Mouse (Mus musculus): ENCODE measurements at regions not wholly inside any gene's neighbourhood (a gene's known extent, or its start where the extent isn't known, plus 50 kb on each side); places are given as distances from the start of the nearest gene placed in this dataset.

DNA sequence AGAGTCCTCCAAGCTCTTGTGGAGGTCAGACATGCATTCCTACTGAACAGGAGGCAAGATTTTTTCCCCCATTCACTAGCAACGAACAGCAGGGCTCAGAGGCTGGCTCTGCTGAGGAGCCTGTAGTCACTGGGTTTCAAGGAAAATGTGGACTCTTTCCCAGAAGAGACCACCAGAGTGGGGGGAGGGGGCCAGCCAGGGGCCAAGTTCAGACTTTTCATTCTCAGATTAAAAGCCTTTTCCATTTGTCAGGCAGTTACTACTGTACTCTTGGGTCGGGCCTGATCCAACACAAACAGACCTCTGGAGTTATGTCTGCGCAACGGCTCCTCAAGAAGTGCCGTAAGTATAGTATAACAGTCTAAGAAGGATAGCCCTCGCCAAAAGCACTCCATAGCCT is 238.6 kb upstream of the Sox9 start:
- TF ChIP-seq MYOD1 (IDR thresholded peaks at IDR 0.05; ENCODE audit: control insufficient read depth in 1 of 3, insufficient read length in 2 of 3, low read depth in 2 of 3) (no peak), POLR2A (IDR thresholded peaks at IDR 0.05; ENCODE audit: insufficient read length, low read depth) (no peak), TCF3 (IDR thresholded peaks at IDR 0.05; ENCODE audit: insufficient read length, low read depth) (no peak), MAX (IDR thresholded peaks at IDR 0.05; ENCODE audit: low read depth) (no peak), E2F4 (IDR thresholded peaks at IDR 0.05; ENCODE audit: insufficient read depth) (no peak), USF1 (IDR thresholded peaks at IDR 0.05; ENCODE audit: low read depth) (no peak), POLR2AphosphoS2 (IDR thresholded peaks at IDR 0.05; ENCODE audit: insufficient read length, low read depth) (no peak), CEBPB (IDR thresholded peaks at IDR 0.05; ENCODE audit: insufficient read depth, poor library complexity, severe bottlenecking) (no peak), TCF12 (IDR thresholded peaks at IDR 0.05; ENCODE audit: insufficient read depth, poor library complexity, severe bottlenecking) (no peak), MYOG (IDR thresholded peaks at IDR 0.05; ENCODE audit: control insufficient read depth in 1 of 3, insufficient read depth in 1 of 3, insufficient read length in 2 of 3, low read depth in 2 of 3) (no peak)
